Comparison of ENCODE assay signal across 16 mouse cellular contexts in the genomic region with DNA sequence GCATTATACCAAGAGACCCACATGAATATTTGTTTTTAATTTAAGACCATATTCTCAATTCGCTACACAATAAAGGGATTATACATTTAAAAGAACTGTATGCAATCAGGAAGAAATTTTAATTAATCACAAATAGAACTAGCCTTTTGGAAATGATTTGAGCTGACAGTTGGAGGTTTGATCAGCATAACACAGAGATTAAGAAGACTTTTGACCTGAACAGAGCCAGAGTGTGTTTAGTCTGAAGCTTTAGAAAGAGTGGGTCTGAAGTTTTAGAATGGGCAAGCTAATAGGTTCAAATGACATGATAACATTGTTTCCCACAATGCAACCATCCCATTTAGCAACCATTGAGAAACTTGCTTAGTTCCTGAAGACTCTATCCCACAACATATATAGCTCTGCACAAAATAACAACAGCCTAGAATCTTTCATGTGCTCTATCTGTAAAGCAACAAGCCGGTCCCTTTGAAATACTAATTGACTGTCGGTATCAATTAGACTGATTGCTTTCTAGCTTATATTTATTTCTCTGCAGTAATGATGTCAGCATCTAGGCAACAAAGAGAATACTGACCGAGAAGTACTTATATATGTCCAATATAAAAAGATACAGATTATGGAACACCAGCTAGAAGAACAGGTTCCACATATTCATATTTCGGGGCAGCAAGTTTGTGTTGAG.
"Had no signal": no experiment of that assay in that cellular context is flagged by ENCODE, and none has a peak within 500 bp of the region (broad histone marks: within the 10 kb centered on the region; RNA-seq: fewer than 3 reads in every experiment).

No protein-coding gene starts in this region.

- H3K4me3 ChIP-seq: neural tube, embryonic 12.5 days; neural tube, embryonic 13.5 days; neural tube, embryonic 15.5 days; stomach, embryonic 15.5 days had no signal

- H3K9ac ChIP-seq: neural tube, embryonic 12.5 days; neural tube, embryonic 13.5 days; neural tube, embryonic 15.5 days; stomach, embryonic 15.5 days had no signal

- H3K4me1 ChIP-seq: neural tube, embryonic 12.5 days; neural tube, embryonic 13.5 days; neural tube, embryonic 15.5 days; stomach, embryonic 15.5 days had no signal

- DNase-seq: right cerebral cortex, adult 18-20 months; right cerebral cortex, postnatal 14 days; right cerebral cortex, postnatal 25 days; right cerebral cortex, postnatal 4 days; spleen, adult 18-20 months; thymus, adult 18-20 months; thymus, adult 2 months; thymus, postnatal 14 days; thymus, postnatal 25 days; thymus, postnatal 36 days; thymus, postnatal 4 days had no signal

- H3K9me3 ChIP-seq: neural tube, embryonic 12.5 days; neural tube, embryonic 13.5 days; neural tube, embryonic 15.5 days; stomach, embryonic 15.5 days had no signal

- H3K36me3 ChIP-seq: neural tube, embryonic 12.5 days; neural tube, embryonic 13.5 days; neural tube, embryonic 15.5 days; stomach, embryonic 15.5 days had no signal

- H3K27me3 ChIP-seq: neural tube, embryonic 12.5 days; neural tube, embryonic 13.5 days; neural tube, embryonic 15.5 days; stomach, embryonic 15.5 days had no signal

- H3K4me2 ChIP-seq: neural tube, embryonic 12.5 days; neural tube, embryonic 13.5 days; neural tube, embryonic 15.5 days; stomach, embryonic 15.5 days had no signal

- H3K27ac ChIP-seq: neural tube, embryonic 12.5 days; neural tube, embryonic 13.5 days; neural tube, embryonic 15.5 days; stomach, embryonic 15.5 days; stomach, postnatal 0 days had no signal
